Mouse (Mus musculus) megakaryocyte, embryonic 14.5 days (primary cell): ENCODE results near the gene Acadsb.

Source experiments
- FLI1 ChIP-seq: IDR thresholded peaks from 2 replicates; pipeline ENCODE4 v1.6.1; 2012; ENCODE audit warnings: low read length, inconsistent platforms, mixed read lengths
- GATA1 ChIP-seq: IDR thresholded peaks from 3 replicates; pipeline ENCODE4 v1.6.1; 2012; ENCODE audit warnings: mixed read lengths, low read length, inconsistent platforms, borderline replicate concordance

DNA sequence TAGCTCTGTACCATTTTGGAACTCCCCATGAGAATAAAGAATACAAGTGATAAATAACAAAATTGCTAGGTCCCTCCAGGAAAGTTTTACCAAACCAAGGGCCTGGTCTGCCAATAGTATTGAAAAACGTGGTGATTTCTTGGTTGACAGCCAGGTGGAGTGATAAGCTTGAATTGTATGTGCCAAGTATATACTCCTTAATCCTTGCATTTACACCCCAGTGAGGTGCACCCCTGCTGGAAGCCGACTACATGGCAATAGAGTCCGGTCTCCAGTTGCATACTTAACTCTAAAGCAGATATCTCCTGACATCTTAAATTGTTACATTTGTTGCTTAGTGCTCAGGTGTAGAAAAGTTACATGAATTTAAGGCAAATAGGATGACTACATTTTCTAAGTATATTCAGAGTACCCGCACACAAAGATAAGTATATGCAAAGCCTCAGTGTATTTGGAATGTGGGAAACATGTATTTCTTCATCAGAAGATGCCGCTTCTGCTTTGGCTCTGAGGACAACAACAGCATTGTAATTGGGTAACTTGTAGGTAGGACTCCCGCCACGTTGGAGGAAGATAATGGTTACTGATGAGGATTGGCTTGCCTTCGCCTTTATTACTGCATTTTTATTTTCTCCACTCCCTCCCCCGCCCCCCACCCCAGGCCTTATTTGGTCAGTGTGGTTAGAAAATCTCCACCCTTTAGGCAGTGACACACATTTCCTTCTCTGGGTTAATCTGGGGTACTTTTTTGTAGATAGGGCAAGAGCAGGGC, 38.3 kb upstream of the Acadsb start:
- TF ChIP-seq GATA1 = no peak
- no peak for TF ChIP-seq FLI1
